Mouse (Mus musculus) kidney, postnatal 4 days (tissue): ENCODE data around the gene Cd24a.

ENCODE experiments used
- DNase-seq, 2 experiments: peaks; one replicate each; pipeline ENCODE4 v3.0.0; 2021; ENCODE audit warnings: mixed read lengths in 2 of 2

Gene Cd24a

DNA sequence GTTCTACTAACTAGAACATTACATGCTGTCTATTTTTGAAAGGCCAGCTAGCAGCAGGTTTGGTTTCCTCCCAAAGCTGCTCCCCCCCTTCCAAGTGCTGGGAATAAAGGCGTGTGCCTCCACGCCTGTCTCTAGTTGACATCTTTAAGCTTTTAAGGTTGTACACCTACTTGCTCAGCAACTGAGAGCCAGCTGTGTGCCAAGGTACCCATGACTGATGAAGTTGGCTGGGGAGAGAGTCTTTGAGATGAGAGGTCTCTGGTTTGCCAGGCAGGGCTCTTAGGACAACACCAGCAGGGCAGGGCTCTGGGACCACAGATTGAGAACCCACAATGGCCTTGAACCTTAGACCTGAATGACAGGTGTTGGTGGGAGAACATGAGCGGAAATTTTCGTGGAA is 6.5 kb downstream of the Cd24a start:
- no peak for DNase-seq

DNA sequence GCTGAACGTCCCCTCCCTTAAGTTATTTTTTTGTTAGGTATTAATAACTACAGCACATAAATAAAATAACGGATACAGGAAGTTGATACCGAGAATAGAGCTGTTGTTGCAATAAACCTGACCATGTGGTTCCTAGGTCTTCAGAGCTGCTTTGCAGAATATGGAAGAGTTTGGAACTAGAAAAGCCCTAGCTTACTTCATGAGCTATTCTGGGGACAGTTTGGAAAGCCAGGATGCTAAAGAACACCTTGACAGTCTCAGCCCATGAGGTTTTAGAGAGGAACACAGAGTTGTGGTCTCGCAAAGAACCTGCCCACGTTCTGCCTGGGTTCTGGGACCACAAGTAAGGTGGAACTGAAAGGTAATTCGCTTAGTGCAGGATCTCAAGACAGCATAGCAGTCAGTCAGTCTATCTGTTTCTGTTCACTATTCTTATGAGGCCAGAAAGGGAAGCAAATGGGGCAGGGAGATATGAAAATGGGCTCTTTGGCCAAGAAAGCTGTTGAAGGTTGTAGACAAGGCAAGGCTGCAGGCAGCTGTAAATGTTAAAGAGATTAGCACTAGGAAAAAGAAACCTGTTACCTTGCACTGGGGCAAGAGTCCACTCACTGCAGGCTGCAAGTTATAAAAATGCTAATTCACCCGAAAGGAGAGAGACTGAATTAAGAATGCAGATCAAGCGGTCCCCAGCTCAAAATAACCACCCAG is 10.5 kb downstream of the Cd24a start:
- DNase-seq = no peak

DNA sequence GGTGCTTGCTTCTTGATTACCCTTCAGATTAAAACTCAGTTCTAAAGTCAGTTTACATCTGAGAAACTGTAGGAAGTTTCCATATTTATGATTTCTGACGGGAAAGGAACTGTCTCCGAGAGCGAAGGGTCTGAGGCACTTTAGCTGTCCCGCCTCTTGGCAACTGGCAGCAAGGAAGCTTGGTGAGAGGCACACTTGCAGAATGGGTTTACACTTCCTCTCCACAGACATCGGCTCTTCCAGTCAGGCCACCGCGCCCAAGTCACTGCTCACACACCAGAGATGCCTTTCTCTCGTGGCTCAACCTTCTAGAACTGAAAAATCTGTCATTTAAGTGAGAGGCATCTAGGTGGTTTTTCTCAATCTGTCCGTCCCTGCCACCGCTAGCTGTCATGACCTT is 13.4 kb downstream of the Cd24a start:
- DNase-seq = no peak

DNA sequence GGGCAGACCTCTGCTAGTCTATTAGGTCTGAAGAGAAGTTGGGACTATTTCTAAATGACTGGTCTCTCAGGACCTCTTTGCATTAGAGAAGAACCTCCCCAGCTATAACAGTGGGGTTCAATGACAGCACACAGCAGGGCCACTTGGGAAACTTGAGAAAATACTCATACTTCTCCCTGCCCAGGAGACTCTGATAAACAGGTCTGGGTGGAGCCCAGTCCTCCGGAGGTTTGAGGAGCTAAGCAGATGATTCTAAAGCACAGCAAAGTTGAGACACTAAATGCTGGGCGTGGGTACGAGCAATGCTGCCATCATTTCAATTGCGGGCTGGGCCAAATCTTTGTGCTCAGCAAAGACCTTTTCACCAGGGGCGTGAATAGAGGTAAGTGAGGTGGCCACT is 15.1 kb downstream of the Cd24a start:
- no peak for DNase-seq

DNA sequence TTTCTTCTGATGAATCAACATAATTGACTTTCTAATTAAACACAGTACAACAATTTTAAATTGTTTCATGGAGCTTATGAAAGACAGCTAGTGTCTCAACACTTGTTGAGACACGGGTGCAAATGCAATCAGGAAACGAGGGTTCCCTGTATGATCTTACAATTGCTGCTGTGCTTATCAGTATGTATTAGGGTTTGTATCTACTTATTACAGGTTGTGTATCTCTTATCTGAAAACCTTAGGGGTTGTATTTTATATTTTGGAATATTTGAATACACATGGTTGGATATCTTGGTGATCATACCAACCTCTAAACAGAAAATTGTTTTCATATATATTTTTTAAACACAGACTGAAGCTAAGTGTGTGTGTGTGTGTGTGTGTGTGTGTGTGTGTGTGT is 16.1 kb downstream of the Cd24a start:
- no peak for DNase-seq

DNA sequence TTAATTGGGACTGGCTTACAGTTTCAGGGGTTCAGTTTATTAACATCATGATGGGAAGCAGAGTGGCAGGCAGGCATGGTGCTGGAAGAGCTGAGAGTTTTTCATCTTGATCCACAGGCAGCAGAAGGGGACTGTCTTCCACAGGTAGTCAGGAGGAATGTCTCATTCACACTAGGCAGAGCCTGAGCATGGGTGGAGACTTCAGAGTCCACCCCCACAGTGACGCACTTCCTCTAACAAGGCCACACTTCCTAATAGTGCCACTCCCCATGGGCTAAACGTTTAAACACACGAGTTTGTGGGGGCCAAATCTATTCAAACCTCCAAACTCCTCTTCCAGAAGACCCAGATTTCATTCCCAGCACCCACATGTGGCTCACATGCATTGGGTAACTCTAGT is 16.8 kb downstream of the Cd24a start:
- DNase-seq = no peak

DNA sequence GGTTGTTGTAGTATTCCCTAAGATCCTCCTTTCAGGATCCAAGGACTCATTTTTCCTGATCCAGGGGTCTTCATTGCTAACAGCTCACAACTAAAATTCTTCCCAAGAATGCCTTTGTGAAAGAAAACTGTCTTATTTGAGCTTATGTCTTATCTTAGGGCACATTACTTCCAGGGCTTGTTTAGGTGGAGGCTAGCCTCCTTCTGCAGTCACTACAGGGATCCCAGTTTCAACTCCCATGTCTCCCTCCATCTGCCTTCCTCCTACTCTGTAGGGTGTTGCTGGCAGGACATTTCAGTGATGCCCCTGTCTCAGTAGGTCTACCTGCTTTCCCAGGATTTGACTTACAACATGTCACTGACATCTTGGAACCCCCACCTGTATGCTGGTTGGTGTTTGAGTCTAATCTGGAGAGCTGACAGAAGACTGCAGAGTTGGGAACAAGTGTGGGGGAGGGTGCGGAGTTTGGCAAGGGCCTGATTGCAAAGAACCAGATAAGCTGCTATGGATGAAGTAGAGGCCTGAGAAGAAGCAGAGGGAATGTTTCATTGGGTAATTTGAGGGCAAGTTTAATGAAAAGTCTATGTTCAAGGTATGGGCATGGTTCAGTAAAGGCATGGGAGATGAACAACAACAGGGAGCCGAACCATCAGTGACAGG is 20.1 kb downstream of the Cd24a start:
- DNase-seq = no peak

DNA sequence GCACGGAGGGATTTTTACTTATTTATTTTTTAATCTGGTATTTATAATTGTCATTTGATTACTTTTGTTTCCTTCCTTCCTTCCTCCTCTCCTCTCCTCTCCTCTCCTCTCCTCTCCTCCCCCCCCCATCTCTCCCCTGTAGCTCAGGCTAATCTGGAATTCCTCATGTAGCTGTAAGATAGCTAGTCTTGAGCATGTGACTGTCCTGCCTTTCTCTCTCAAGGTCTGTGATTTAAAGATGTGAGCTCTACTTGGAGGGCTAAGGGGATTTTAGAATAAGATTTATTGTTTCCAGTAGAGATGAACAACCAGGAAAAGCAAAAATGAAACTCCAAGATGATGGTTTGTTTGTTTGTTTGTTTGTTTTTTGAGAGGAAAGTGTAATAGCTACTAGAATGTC is 23.0 kb downstream of the Cd24a start:
- DNase-seq = no peak

DNA sequence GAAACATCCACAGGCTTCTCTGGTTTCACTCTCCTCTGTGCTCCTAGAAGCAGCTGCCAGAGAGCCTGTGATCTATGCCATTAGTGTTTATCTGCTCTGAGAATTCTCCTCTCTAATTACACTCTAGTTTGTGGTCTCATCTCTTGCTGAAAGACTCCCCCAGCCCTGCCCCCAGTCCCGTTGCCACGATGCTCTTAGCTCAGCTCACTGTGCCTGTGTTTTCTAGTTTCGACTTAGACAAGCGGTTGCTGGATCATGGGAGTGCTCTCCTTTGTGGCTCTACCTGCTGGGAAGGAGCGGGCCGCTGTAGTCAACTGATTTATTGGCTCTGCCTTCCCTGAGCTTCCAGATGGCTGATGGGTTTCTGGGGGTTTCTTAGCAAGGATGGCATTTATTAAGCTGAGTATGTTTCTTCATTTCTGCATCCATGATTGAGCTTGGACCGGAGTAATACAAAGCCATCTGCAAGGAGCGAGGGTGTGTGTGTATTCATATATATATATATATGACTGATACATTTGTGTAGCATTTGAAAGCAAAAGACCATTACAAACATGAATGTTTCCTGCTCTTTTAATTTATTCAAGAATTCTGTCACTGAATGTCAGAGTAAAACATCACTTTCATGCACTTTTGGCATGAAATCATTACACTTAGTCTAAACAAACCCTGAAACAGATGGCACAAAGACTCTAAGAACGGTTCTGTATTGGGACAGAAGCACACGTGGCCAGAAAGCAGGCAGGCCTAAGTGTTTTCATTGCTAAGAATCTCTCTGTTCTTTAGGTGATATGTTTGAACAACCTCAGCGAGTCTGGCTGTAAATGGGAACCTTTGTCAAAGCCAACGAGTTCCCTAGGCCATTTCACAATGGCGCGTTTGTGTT is 23.7 kb downstream of the Cd24a start:
- DNase-seq = peak; percentile 29 to 56

DNA sequence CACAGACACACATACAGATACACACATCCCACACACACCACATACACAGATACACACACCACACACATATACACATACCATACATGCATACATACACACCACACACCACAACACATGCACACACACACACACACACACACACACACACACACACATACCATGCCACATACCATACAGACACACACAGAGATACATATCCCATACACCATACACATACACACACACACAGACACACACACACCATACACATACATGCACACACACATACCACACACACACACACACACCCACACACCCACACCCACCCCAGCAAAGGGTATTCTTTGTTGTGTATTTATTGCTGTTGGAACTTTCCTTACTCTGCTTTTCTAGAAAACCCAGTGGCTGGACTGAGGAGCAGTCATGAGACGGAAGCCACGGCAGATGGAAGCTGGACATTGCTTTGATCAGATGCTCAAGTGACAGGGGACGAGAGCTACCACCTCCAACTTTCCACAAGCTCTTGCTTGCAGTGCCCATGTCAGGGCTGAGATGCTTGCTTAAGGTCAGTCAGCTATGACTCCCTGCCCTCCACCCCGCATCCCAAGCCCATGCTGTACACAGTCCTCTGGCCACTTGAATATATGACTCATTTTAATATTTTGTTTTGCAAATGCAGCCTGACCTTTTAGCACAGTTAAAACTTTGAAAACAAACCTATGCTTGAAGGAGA is 26.0 kb downstream of the Cd24a start:
- DNase-seq = peak in 1 of 2 experiments; percentile 21

DNA sequence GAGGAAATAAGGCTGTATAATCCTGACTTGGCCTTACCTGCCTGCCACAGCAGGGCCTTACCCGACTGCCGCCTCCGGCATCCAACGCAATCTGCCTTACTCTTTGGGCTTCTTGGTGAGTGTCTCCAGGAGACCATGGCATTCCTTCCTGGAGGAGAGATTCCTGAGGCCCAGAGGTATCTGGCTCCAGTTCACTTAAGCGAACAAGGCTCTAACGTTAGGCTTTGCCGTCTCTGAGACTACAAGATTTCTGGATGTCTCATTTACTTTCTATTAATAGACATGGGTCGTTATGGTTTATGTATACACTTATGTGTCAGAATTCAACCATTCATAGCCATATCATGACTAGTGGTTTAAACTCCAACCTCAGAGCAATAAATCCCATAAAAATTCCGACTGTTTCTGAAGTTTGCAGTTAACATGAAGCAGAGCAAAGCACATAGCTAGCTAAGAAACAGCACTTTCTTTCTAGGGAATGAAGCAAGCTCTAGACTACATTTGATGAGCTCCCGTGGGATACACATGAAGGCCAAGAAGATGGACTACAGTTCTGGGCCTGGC is 26.7 kb downstream of the Cd24a start:
- peak in 1 of 2 experiments; percentile 31 for DNase-seq

DNA sequence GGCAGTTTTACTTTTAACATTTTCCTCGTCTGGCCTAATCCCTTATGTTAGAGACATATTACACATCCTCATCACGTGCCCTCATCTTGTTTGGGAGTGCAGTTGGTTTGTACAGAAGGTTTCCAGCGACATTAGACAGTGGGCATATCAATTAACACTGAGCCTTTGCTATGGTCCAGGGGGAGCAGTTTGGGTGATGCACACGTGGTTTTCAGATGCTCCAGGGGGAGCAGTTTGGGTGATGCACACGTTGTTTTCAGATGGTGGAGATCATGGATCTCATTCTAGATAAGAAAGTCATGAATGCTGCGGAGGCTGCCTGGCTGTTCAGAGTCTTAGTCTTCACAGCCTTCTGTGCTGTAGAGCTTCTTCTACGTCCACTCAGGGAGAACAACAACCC is 27.8 kb downstream of the Cd24a start:
- no peak for DNase-seq

DNA sequence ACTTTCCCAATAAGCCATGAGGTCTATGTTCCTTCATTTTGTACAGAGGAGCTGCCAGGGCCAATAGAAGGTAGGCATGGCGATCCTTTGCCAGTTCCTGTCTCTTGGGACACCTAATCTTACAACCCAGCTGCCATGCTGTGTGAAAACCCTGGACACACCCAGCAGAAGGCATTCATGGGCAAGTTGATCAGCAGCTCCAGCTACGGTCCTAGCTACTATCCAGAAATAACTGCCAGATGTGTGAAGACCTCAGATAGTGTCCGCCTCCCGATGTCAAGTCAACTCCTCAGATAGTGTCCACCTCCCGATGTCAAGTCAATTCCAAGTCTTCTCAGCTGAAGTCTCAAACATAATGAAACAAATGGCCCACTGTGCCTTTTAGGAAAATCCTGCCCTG is 31.4 kb downstream of the Cd24a start:
- DNase-seq = no peak

DNA sequence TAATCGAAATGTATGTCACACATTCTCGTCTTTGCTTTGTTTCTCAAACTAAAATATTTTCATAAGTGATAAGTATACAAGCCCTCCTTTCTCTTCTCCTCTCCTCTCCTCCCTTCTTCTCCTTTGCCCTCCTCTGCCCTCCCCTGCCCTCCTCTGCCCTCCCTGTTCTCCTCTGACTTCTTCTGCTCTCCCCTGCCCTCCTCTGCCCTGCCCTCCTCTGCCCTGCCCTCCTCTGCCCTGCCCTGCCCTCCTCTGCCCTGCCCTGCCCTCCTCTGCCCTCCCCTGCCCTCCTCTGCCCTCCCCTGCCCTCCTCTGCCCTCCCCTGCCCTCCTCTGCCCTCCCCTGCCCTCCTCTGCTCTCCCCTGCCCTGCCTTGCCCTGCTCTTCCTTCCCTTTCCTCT is 31.9 kb downstream of the Cd24a start:
- no peak for DNase-seq

DNA sequence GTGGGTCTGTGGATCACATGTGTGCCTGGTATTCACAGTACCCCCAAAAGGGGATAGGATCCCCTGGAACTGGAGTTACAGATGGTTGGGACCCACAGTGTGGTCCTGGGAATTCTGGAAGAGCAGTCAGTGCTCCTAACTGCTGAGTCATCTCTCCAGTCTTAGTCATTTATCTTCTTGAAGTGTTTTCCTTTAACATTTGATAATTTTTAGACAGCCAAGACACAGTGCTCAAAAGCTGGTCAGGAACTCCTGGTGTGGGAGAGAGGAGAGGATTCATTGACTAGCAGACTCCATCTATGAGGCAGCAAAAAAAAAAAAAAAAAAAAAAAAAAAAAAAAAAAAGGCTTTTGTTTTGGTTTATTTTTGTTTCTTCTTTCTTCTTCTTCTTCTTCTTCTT is 33.0 kb downstream of the Cd24a start:
- no peak for DNase-seq

DNA sequence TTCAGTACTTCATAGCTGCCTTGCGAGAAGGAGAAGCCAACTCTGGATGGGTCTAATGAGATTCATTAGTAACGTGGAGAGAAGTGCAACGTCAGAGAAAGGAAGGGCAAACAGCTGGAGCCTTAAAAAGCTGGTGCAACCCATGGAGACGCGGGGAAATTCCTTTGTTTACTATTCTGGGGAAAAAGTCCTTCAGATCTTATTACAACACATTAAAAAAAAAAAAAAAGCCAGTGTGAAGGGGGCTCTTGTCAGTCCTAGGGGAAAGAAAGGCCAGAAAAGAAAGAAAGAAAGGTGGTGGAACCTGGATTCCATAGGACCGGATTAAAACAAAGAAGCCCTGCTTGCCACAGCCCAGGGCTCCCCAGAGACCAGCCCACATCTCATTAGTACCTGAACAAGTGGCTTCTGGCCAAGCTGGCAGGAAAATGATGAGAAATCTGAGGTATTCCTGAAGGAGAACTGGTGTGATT is 41.0 kb downstream of the Cd24a start:
- no peak for DNase-seq

DNA sequence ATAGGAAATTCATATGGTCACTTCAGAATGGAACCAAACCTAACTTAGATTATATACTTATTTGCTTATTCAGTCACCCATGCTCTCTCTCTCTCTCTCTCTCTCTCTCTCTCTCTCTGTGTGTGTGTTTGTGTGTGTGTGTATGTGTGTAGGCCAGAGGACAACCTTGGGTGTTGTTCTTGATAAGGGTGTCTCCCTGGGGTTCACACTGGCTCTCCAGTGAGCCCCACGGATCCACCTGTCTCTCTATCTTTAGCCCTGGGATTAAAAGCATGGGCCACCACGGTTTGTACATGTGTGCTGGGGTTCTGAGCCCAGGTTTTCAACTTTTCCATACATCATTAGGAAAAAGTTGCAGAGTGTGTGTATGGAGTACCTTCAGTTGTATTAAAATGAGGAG is 41.9 kb downstream of the Cd24a start:
- DNase-seq = no peak

DNA sequence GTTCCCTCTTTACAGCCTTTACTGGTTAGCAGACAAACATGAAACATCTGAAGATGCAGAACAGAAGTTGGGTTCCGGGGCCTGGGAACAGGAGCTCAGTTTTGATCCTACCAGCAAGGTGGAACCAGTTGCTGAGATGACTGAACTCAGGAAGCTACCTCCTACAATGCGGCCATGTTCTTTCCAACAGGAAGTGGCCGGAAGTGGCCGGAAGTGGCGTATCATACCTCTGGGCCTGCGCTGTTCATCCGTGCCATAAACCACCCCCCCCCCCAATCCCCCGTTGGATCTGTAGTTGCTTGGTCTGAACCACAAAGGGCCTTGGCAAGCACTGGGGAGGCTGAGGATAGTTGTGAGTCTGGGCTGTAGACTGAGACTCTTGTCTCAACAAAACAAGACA is 45.4 kb downstream of the Cd24a start:
- DNase-seq = no peak

DNA sequence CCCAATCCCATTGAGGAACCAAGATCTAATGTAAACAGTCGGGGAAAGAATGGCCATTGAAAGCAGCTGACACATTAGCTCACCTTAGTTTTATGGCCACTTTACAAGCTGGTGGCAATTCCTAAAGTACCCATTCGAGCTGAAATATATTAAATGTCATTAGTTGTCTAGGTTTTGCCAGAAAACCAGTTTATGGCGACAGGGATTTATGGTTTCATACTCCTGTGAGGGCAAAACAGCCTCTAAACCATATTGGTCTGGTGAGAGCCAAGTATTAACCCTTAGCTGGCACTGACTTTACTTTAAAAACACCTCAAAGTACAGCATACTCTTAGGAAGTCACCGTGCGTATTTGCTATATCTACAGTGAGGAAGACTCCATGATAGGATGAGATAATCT is 46.3 kb downstream of the Cd24a start:
- no peak for DNase-seq

DNA sequence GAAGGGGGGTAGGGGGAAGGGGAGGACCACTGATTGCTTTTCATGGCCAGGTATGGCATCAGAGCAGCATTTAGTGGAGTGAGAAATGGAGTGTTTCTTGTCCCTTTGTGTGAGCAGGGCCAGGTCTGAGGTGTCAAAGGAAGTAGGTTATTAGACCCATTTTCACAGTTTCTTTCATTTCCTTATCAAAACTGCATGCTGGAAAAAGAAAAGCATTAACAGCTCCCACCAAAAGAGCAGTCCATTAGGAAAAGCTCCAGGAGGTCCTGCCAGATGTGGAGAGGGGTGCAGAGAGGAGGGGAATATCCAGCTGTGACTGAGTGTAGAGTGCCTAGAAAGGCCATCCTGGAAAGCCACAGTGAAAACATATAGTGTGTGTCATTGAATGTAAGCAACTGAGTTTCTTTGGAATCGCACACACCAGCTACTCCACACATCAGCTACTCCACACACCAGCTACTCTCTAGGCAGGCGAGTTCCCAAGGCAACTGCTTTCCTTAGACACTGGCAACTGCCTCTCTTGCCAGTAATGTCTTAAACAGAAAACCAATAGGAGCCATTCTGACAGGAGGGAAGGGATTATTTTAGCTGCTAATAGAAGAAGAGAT is 46.8 kb downstream of the Cd24a start:
- no peak for DNase-seq

DNA sequence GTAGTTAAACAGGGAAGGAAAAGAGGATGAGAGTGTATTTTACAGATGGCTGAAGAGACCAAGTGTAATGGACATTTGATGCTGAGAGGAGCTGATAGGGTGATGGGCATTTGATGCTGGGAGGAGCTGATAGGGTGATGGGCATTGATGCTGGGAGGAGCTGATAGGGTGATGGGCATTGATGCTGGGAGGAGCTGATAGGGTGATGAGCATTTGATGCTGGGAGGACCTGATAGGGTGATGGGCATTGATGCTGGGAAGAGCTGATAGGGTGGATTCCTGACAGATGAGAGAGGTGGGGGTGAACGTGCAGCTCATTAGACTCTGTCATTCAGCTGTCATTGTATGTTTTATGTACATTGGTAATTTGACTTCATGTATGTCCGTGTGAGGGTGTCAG is 47.5 kb downstream of the Cd24a start:
- DNase-seq = no peak

DNA sequence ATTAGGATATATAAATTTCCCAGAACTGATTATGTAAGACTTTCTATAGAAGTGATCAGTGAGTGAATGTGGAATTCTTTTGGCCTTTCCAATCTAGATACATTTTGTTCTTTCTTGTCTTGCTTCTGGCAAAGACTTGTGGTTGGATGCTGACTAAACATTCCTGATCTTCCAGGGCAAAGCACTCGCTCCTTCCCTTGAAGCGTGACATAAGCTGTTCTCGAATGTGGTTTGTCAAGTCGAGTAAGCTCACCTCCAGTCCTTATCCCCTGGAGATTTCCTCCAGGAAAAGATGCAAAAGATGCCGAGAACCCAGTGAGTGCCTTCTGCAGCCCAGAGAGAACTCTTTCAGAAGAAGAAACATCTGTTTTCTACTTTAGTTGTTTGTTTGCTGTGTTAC is 51.1 kb downstream of the Cd24a start:
- no peak for DNase-seq
